Mouse (Mus musculus): Measurements from ENCODE around the gene Otp. TPM values are rescaled to one million over a fixed set of nuclear protein-coding genes. Genes with fewer than 3 reads are reported as not detected.

Otp gene
- polyA plus RNA-seq, 1 experiment from 2014 or later: not detected

DNA sequence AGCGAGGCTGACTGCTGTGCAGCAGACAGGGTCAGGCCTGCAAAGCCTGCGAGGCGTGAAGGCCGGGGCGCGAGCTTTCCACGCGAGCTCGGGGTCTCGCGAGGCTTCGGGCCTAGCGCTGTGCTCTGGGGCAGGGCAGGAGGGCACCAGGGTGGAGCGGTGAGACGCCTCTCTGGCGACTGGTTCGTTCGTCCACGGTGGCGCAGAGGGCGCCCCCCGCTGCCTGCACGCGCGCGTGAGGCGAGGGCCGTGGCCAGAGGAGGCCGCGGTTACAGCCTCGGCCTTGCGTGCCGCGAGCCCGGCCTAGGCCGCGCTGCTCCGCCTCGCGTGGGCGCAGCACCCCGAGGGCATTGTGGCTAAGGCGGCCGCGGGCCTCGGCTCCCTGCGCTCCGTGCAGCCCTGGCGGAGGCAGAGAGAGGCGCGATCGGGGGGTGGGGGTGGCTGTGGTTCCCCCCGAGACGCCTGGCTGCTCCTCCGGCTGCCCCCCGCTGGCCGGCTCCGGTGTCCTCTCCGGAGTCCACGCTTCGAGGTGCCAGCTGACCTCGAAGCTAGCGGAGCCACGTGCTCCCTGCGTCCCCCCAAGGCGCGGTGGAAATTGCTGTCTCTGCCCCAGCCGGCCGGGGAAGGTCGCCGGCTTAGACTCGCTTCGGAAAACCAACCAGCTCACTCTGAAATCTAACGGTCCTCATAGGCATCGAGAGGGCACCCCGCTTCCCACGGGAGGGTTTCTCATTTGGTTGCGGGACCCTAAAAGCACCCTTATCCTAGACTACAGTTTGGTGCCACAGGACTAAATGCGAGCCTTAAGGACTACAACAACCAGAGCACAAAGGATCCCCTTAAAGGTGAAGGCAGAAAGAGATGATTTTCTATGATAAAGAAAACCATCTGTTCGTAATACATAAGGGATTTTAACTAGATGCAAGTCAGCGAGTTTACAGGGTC lies 10.2 kb downstream of the Otp start:
- no peak overlapping the region for H3K27ac ChIP-seq (replicated peaks; ENCODE audit: low read depth, low read length)
- WGBS: 2% methylated on average over 50 of the region's 81 CpGs
- no peak for DNase-seq (ENCODE audit: low spot score)
- peak overlapping the region; percentile 37 for H3K4me3 ChIP-seq (ENCODE audit: low read depth, low read length)
- no peaks in the 10 kb centered on the region for H3K36me3 ChIP-seq (ENCODE audit: control insufficient read depth, insufficient read depth, low read length)
- H3K4me1 ChIP-seq (ENCODE audit: control insufficient read depth, insufficient read depth, low read length): peaks cover 18% of the 10 kb centered on the region; the same call in 1 of the 2 replicates
- peaks cover 89% of the 10 kb centered on the region for H3K27me3 ChIP-seq (replicated peaks; ENCODE audit: control insufficient read depth, insufficient read depth, low read length)
- H3K4me2 ChIP-seq (ENCODE audit: low read depth, low read length): peak overlapping the region; percentile 57
- H3K9me3 ChIP-seq (ENCODE audit: control insufficient read depth, low read length): no peaks in the 10 kb centered on the region
- H3K9ac ChIP-seq (ENCODE audit: low read depth, low read length): peak overlapping the region; percentile 42; the same call in 1 of the 2 replicates
- ATAC-seq (ENCODE audit: low read depth): 0 out of 2 replicates have a peak, but pooled peaks have one; percentile 11

DNA sequence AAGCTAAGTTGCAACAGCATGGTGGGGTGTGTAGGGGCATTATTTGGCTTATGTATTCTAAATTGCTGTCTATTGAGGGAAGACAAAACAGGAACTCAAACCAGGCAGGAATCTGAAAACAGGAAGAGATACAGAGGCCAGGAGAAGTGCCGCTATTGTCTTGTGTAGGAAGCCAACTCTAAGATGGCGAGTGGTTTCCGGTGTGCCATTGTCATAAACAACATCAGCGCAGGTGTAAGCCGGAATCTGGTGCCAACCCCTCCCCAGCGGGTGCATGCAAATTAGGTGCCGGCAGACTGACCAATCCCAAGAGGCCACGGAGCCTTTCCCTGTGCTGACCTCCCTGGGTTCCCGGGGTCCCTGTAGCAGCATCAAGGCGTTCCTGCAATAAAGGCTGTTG lies 32.4 kb downstream of the Otp start:
- Histone ChIP-seq H3K9me3 (ENCODE audit: control insufficient read depth, low read length) (no peaks in the 10 kb centered on the region), H3K4me3 (ENCODE audit: low read depth, low read length) (no peak overlapping the region), H3K9ac (ENCODE audit: low read depth, low read length) (no peak overlapping the region), H3K4me2 (ENCODE audit: low read depth, low read length) (no peak overlapping the region), H3K4me1 (ENCODE audit: control insufficient read depth, insufficient read depth, low read length) (peaks cover 4% of the 10 kb centered on the region; the same call in 1 of the 2 replicates), H3K36me3 (ENCODE audit: control insufficient read depth, insufficient read depth, low read length) (no peaks in the 10 kb centered on the region), H3K27me3 (replicated peaks; ENCODE audit: control insufficient read depth, insufficient read depth, low read length) (no peaks in the 10 kb centered on the region), H3K27ac (replicated peaks; ENCODE audit: low read depth, low read length) (no peak overlapping the region)
- ATAC-seq (ENCODE audit: low read depth) (no peak), DNase-seq (ENCODE audit: low spot score) (no peak)
- 94% methylated on average over 9 of the region's 10 CpGs for WGBS

GRCm38 (mm10) chr13:94912961-94913360 lies 37.6 kb downstream of the Otp start:
- Histone ChIP-seq H3K9me3 (ENCODE audit: control insufficient read depth, low read length) (no peaks in the 10 kb centered on the region), H3K36me3 (ENCODE audit: control insufficient read depth, insufficient read depth, low read length) (no peaks in the 10 kb centered on the region), H3K4me1 (ENCODE audit: control insufficient read depth, insufficient read depth, low read length) (peaks cover 4% of the 10 kb centered on the region; the same call in 1 of the 2 replicates), H3K4me3 (ENCODE audit: low read depth, low read length) (no peak overlapping the region), H3K27me3 (replicated peaks; ENCODE audit: control insufficient read depth, insufficient read depth, low read length) (no peaks in the 10 kb centered on the region), H3K4me2 (ENCODE audit: low read depth, low read length) (peak overlapping the region; percentile 20), H3K27ac (replicated peaks; ENCODE audit: low read depth, low read length) (no peak overlapping the region), H3K9ac (ENCODE audit: low read depth, low read length) (no peak overlapping the region)
- WGBS: 7% methylated on average over 11 of the region's 11 CpGs
- DNase-seq (ENCODE audit: low spot score) (peak; percentile 26), ATAC-seq (ENCODE audit: low read depth) (no peak)

DNA sequence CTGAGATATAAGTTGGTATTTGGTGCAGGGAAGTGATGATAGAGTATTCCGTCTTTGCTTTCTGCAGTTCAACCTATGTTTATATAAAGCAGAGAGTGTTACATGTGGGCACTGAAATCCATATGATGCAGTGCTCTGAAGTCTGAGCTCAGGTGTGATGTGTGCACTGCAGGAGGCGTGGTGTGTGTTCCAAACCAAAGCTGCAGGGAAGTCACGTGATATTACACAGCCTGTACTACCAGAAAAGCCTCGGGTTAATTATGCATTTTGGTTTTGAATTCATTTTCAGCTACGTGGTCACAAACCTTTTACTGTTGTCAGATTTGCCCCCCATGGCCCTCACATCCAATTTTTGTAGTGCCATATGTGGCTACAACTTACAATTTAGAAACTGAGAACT lies 40.3 kb downstream of the Otp start:
- no peaks in the 10 kb centered on the region for H3K27me3 ChIP-seq (replicated peaks; ENCODE audit: control insufficient read depth, insufficient read depth, low read length)
- no peak for DNase-seq (ENCODE audit: low spot score)
- no peak overlapping the region for H3K4me2 ChIP-seq (ENCODE audit: low read depth, low read length)
- H3K9ac ChIP-seq (ENCODE audit: low read depth, low read length): no peak overlapping the region
- H3K36me3 ChIP-seq (ENCODE audit: control insufficient read depth, insufficient read depth, low read length): no peaks in the 10 kb centered on the region
- H3K4me3 ChIP-seq (ENCODE audit: low read depth, low read length): no peak overlapping the region
- ATAC-seq (ENCODE audit: low read depth): no peak
- WGBS: 53% methylated on average over 5 of the region's 5 CpGs
- H3K27ac ChIP-seq (replicated peaks; ENCODE audit: low read depth, low read length): no peak overlapping the region
- no peaks in the 10 kb centered on the region for H3K9me3 ChIP-seq (ENCODE audit: control insufficient read depth, low read length)
- H3K4me1 ChIP-seq (ENCODE audit: control insufficient read depth, insufficient read depth, low read length): no peaks in the 10 kb centered on the region

GRCm38 (mm10) chr13:94928086-94928485 lies 52.7 kb downstream of the Otp start:
- Histone ChIP-seq H3K4me3 (ENCODE audit: low read depth, low read length) (no peak overlapping the region), H3K9me3 (ENCODE audit: control insufficient read depth, low read length) (no peaks in the 10 kb centered on the region), H3K36me3 (ENCODE audit: control insufficient read depth, insufficient read depth, low read length) (no peaks in the 10 kb centered on the region), H3K27ac (replicated peaks; ENCODE audit: low read depth, low read length) (no peak overlapping the region), H3K27me3 (replicated peaks; ENCODE audit: control insufficient read depth, insufficient read depth, low read length) (peaks cover 19% of the 10 kb centered on the region), H3K9ac (ENCODE audit: low read depth, low read length) (no peak overlapping the region), H3K4me2 (ENCODE audit: low read depth, low read length) (no peak overlapping the region), H3K4me1 (ENCODE audit: control insufficient read depth, insufficient read depth, low read length) (no peaks in the 10 kb centered on the region)
- ATAC-seq (ENCODE audit: low read depth): no peak
- DNase-seq (ENCODE audit: low spot score): no peak
- 67% methylated on average over 3 of the region's 3 CpGs for WGBS

Other genes starting within 250 kb of the Otp start
- 228 and 258 TPM in 2 replicates for gene Tbca, start 86.7 kb upstream of the Otp start, polyA plus RNA-seq (2014; fragmentation: Nextera tagmentation; extraction: Ambion mirVana)
- gene Wdr41, start 100.7 kb downstream of the Otp start, polyA plus RNA-seq (2014; fragmentation: Nextera tagmentation; extraction: Ambion mirVana): 24.0 and 25.2 TPM in 2 replicates